Mouse (Mus musculus) C2C12 (cell line): ENCODE data around the gene Olfr786.

Experiments
- CTCF ChIP-seq: IDR thresholded peaks from one replicate; pipeline ENCODE4 v1.5.1; 2011; ENCODE audit not compliant: control insufficient read depth, insufficient read depth, insufficient read length
- FOSL1 ChIP-seq: IDR thresholded peaks from one replicate; pipeline ENCODE4 v1.8.0; 2011; ENCODE audit warnings: mild to moderate bottlenecking, low read length; ENCODE audit not compliant: poor library complexity, insufficient read depth, severe bottlenecking
- USF1 ChIP-seq: IDR thresholded peaks from one replicate; pipeline ENCODE4 v1.6.1; 2011; ENCODE audit warnings: low read depth, mild to moderate bottlenecking, control low read depth, moderate library complexity

- TF ChIP-seq USF1 (no peak), FOSL1 (no peak), CTCF (no peak)
Measured at GRCm38 (mm10) chr10:129473723-129474122, 46.6 kb downstream of the Olfr786 start.
